Mouse (Mus musculus): Measurements from ENCODE around the gene Prickle1.

DNA sequence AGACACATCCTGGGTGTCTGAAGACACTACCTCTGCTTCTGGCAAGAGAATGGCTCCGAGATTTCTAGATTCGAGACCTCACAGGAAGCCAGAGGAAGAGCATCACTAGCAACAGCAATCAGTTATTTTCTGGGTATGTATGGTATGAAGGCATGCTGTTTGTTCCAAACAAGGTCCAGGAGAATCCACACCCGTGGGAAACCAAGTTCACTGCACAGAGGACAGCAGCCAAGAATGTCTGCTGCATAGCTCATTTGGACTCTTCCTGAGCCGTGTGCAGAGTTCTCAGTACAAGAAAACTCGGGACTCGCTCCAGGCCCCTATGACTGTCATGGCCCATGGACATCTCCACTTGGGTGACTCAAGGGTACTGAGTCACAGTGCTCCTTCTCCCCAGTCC lies 34.2 kb downstream of the Prickle1 start:
- TF ChIP-seq CTCF (conservative IDR thresholded peaks at IDR 0.05 in 1 of 2, IDR thresholded peaks at IDR 0.05 in 1 of 2; ENCODE audit: low read depth in 2 of 2, low read length in 2 of 2) (no peak), JUN (IDR thresholded peaks at IDR 0.05; ENCODE audit: insufficient read depth, low read depth, low read length) (no peak), POLR2A (IDR thresholded peaks at IDR 0.05; ENCODE audit: low read depth, low read length) (no peak), SMC3 (IDR thresholded peaks at IDR 0.05; ENCODE audit: low read depth, low read length) (no peak), GABPA (IDR thresholded peaks at IDR 0.05; ENCODE audit: insufficient replicate concordance, low read depth, low read length) (no peak), MEF2A (IDR thresholded peaks at IDR 0.05; ENCODE audit: borderline replicate concordance, low read depth, low read length) (no peak), EP300 (IDR thresholded peaks at IDR 0.05; ENCODE audit: low read length) (no peak), MAX (IDR thresholded peaks at IDR 0.05; ENCODE audit: low read length) (no peak), NRF1 (IDR thresholded peaks at IDR 0.05; ENCODE audit: low read depth, low read length) (no peak), UBTF (IDR thresholded peaks at IDR 0.05; ENCODE audit: low read depth, low read length) (no peak), MAZ (IDR thresholded peaks at IDR 0.05; ENCODE audit: low read depth, low read length) (no peak), CHD1 (IDR thresholded peaks at IDR 0.05; ENCODE audit: low read depth, low read length) (no peak), NELFE (IDR thresholded peaks at IDR 0.05; ENCODE audit: low read depth, low read length) (no peak), KAT2A (IDR thresholded peaks at IDR 0.05; ENCODE audit: insufficient replicate concordance, low read length) (no peak)
